Mouse (Mus musculus) erythroblast, embryonic 14.5 days (primary cell): ENCODE measurements around the gene Foxl1.

Experiments
- GATA1 ChIP-seq: IDR thresholded peaks from 2 replicates; pipeline ENCODE4 v1.6.1; 2012; ENCODE audit warnings: low read length, inconsistent platforms, mixed read lengths
- TAL1 ChIP-seq: IDR thresholded peaks from 3 replicates; pipeline ENCODE4 v1.6.1; 2012; ENCODE audit warnings: low read length, inconsistent platforms, mixed read lengths

DNA sequence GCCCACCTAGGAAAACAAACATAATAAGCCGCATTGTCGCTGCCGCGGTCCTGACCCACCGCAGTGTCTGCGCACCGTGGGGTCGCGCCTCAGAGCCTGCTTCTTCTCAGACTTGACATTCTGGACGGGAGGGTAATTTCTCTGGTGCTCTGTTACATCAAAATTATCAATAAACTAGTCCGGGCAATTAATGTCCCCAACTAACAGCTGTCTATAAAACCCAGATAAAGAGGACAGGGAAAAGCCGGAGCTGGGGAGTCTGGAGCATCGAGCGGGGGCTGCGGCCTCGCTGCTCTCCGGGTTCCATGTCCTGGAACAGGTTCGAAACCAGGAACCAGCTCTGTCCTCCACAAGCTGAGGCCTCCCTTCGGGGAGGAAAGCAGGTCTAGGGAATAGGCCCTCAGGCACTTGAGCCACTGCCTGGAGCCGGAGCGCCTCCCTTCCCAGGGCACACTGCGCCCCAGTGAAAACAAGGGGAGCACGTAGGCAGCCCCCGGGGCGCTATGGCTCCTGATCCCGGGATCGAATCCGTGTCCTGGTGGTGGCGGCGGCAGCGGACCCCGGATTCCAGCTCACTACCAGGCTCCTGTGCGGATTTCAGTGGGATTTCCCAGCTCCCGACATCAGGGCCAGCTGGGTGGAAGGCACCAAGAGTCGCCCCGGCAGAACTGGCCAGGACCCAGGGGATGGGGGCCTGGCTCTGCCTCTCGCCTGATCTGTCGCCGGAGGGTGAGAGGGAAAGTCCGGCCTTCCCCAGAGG lies 38.7 kb upstream of the Foxl1 start:
- TF ChIP-seq TAL1: no peak
- TF ChIP-seq GATA1: no peak
